Mouse (Mus musculus) layer of hippocampus, adult 9-11 months (tissue): Measurements from ENCODE around the gene Cep85l.

ENCODE experiments used
- DNase-seq: peaks from one replicate; pipeline ENCODE4 v3.0.0; 2022

The Cep85l gene

GRCm38 (mm10) chr10:53339045-53339444 is 40.7 kb downstream of the Cep85l start:
- no peak for DNase-seq

GRCm38 (mm10) chr10:53337162-53337923 is 42.4 kb downstream of the Cep85l start, which contains the start of gene Pln:
TSS of gene Pln (plus strand) at chr10:53337667.
- no peak for DNase-seq

- no peak for DNase-seq
These were observed 43.8 kb downstream of the Cep85l start for GRCm38 (mm10) chr10:53335974-53336373.

- DNase-seq = no peak
These were observed 44.5 kb downstream of the Cep85l start for GRCm38 (mm10) chr10:53335266-53335665.

- no peak for DNase-seq
These were observed 47.0 kb downstream of the Cep85l start for GRCm38 (mm10) chr10:53332752-53333151.

- DNase-seq = no peak
These were observed 50.5 kb downstream of the Cep85l start for GRCm38 (mm10) chr10:53329257-53329656.

GRCm38 (mm10) chr10:53326367-53326766 is 53.4 kb downstream of the Cep85l start:
- no peak for DNase-seq

- DNase-seq = no peak
These were observed 55.1 kb downstream of the Cep85l start for GRCm38 (mm10) chr10:53324663-53325062.

- no peak for DNase-seq
These were observed 56.4 kb downstream of the Cep85l start for GRCm38 (mm10) chr10:53323367-53323766.

GRCm38 (mm10) chr10:53306674-53307073 is 73.1 kb downstream of the Cep85l start:
- DNase-seq = no peak

- no peak for DNase-seq
These were observed 73.9 kb downstream of the Cep85l start for GRCm38 (mm10) chr10:53305867-53306266.

GRCm38 (mm10) chr10:53285147-53285546 is 94.6 kb downstream of the Cep85l start:
- DNase-seq = no peak

GRCm38 (mm10) chr10:53272228-53272627 is 107.5 kb downstream of the Cep85l start:
- DNase-seq = no peak

GRCm38 (mm10) chr10:53262021-53262420 is 117.7 kb downstream of the Cep85l start:
- DNase-seq = no peak

GRCm38 (mm10) chr10:53235381-53235780 is 144.4 kb downstream of the Cep85l start:
- DNase-seq = no peak

GRCm38 (mm10) chr10:53234683-53235082 is 145.1 kb downstream of the Cep85l start:
- no peak for DNase-seq

GRCm38 (mm10) chr10:53234086-53234613 is 145.6 kb downstream of the Cep85l start:
- DNase-seq = no peak

GRCm38 (mm10) chr10:53230809-53231208 is 148.9 kb downstream of the Cep85l start:
- no peak for DNase-seq

- DNase-seq = no peak
These were observed 150.6 kb downstream of the Cep85l start for GRCm38 (mm10) chr10:53229190-53229589.
